Mouse (Mus musculus) right cerebral cortex, adult 2 months (tissue): ENCODE measurements around the gene Htatip2.

Experiments
- DNase-seq, 2 experiments: peaks; one replicate each; pipeline ENCODE4 v3.0.0; 2021 to 2022; ENCODE audit warnings: low spot score in 2 of 2

Htatip2 gene

GRCm38 (mm10) chr7:49786618-49787382, 27.9 kb downstream of the Htatip2 start:
- DNase-seq, result peak; percentile 18 to 41

GRCm38 (mm10) chr7:49787383-49787645, 28.4 kb downstream of the Htatip2 start:
- no peak for DNase-seq

- no peak for DNase-seq
These were observed 35.4 kb downstream of the Htatip2 start for GRCm38 (mm10) chr7:49794304-49794703.

GRCm38 (mm10) chr7:49797171-49797570, 38.3 kb downstream of the Htatip2 start:
- DNase-seq, result no peak

GRCm38 (mm10) chr7:49803511-49803910, 44.6 kb downstream of the Htatip2 start:
- DNase-seq, result no peak

- no peak for DNase-seq
These were observed 45.8 kb downstream of the Htatip2 start for GRCm38 (mm10) chr7:49804638-49805165.

- no peak for DNase-seq
These were observed 46.7 kb downstream of the Htatip2 start for GRCm38 (mm10) chr7:49805618-49806017.

- DNase-seq, result no peak
These were observed 48.3 kb downstream of the Htatip2 start for GRCm38 (mm10) chr7:49807093-49807682.

- DNase-seq, result no peak
These were observed 49.1 kb downstream of the Htatip2 start for GRCm38 (mm10) chr7:49807846-49808622.

GRCm38 (mm10) chr7:49809100-49809499, 50.2 kb downstream of the Htatip2 start:
- DNase-seq, result no peak

GRCm38 (mm10) chr7:49809562-49809961, 50.6 kb downstream of the Htatip2 start:
- no peak for DNase-seq

- peak in 1 of 2 experiments; percentile 31 for DNase-seq
These were observed 52.4 kb downstream of the Htatip2 start for GRCm38 (mm10) chr7:49811346-49811745.

- no peak for DNase-seq
These were observed 60.5 kb downstream of the Htatip2 start for GRCm38 (mm10) chr7:49819393-49819792.

GRCm38 (mm10) chr7:49821370-49821769, 62.5 kb downstream of the Htatip2 start:
- no peak for DNase-seq

- DNase-seq, result no peak
These were observed 63.1 kb downstream of the Htatip2 start for GRCm38 (mm10) chr7:49822028-49822427.
